Mouse (Mus musculus): Measurements from ENCODE around the gene Tesk1.

- TF ChIP-seq POLR2A (IDR thresholded peaks at IDR 0.05; ENCODE audit: borderline replicate concordance, low read depth, low read length) (no peak), CTCF (IDR thresholded peaks at IDR 0.05; ENCODE audit: low read depth, low read length) (no peak)
These were observed 1.8 kb downstream of the Tesk1 start for GRCm38 (mm10) chr4:43443511-43443910.

Data from bone marrow macrophage, adult 2 months (primary cell).